Mouse (Mus musculus): ENCODE measurements around the gene Ptpn21.

The Ptpn21 gene

DNA sequence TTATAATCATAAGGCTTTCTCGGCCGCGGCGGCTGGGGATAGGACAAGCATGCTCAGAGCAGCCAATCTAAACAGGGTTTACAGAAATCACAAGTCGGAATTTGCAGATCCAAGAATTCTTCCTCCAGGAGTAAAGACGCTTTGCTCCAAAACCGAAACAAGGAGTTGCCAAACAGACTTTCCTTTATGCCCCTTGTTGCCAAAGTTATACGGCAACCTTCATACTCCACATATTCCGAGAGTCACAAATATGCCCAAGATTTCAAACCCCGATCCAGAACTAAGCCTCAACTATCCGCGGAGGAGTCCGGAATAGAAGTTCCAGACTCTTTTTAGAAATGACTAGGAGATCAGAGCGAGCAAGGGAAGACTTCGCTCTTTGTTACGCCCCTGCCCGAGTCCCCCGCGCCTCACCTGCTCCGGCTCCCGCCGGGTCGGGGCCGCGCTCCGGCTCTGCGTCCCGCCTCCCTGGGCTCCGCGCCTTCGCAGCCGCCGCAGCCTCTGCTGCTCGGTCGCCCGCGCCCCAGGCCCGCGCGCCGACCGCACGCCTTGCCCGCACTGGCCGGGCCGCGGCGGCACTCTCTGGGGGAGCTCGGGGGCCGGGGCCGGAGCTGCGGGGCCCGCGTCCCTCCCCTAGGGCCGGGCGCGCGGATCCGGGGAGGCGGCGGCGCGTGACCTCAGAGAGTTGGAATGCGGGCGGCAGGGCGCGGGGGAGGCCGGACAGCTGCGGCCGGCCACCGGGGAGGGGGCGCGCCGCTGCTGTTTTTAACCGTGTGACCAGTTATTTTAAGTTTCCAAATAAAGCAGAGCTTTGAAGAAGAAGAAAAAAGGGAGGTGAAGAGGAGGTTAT lies at the start of gene Ptpn21:
Ptpn21 (minus strand) TSS at position 455 of the 850 bp plus-strand sequence.
- peak; percentile 70 to 85 for DNase-seq

GRCm38 (mm10) chr12:98784251-98784650 lies 47.0 kb upstream of the Ptpn21 start:
- no peak for DNase-seq

GRCm38 (mm10) chr12:98779148-98779547 lies 41.9 kb upstream of the Ptpn21 start:
- peak; percentile 23 to 53 for DNase-seq

- no peak for DNase-seq
Observed at GRCm38 (mm10) chr12:98777509-98777908, 40.3 kb upstream of the Ptpn21 start.

- no peak for DNase-seq
Observed at GRCm38 (mm10) chr12:98766241-98766640, 29.0 kb upstream of the Ptpn21 start.

GRCm38 (mm10) chr12:98759700-98760099 lies 22.5 kb upstream of the Ptpn21 start:
- no peak for DNase-seq

DNA sequence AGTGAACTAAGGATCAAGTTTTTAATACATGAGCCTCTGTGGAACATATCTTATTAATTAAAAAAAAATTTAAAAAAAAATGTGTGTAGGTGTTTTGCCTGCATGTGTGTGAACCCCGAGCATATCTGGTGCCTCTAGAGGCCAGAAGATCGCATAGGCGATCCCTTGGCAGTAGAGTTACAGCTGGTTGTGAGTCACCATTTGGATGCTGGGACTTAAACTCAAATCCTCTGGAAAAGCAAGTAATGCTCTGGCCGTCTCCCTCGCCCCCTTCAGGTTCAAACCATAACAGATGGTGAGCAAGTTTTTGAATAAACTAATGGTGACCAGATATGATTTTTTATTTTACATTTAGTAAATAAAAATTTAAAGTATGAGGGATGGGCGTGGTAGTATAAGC lies 20.4 kb upstream of the Ptpn21 start:
- no peak for DNase-seq

DNA sequence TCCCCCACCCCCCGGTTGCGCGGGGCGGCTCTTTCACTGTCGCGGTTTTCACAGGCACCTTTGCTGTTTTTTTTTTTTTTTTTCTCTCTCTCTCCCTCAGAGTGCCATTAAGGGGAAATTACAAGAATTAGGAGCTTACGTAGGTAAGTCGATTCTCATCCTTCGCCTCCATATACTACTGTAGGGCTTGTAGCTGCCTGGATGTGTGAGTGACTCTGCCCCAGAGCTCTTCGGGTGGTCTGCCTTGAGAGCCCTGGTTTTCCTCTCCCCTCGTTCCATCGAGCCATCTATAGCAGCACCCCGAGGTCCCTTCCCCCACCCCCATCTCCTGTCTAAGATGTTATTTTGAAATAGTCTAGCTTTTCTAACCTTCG lies 10.2 kb upstream of the Ptpn21 start:
- DNase-seq: peak in 1 of 2 experiments; percentile 19

DNA sequence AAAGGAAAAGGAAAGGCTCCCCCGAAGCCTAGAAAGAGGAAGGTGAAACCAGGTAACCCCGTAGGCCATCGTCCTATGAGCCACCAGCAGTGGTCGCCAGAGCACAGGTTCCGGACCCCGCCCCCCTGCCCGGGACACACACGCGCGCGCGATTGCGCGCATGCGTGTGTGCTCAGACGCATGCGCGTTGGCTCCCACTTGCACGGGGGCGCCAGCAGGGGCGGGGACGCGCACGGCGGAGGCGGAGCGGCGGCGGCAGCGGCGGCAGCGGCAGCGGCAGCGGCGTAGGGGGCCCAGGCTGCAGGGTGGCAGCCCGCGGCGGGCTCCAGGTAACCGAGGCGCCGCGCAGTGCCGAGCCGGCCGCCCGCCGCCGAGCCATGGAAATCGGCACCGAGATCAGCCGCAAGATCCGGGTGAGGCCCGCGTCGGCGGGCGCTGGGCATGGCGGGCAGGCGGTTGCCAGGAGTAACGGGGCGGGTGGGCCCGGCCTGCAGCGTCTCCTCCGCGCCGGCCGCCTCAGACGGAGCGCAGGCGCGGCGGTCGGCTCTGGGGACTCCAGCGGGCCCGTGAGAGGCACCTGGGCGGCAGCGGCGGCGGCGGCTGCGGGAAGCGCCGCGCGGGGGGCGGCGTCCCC lies 9.7 kb upstream of the Ptpn21 start, which contains the start of gene Zc3h14:
Zc3h14 (plus strand) TSS at position 219 of the 634 bp plus-strand sequence.
- peak; percentile 94 to 98 for DNase-seq

GRCm38 (mm10) chr12:98746131-98746530 lies 8.9 kb upstream of the Ptpn21 start:
- DNase-seq: peak; percentile 74 to 81

GRCm38 (mm10) chr12:98745626-98746025 lies 8.4 kb upstream of the Ptpn21 start:
- DNase-seq: no peak

DNA sequence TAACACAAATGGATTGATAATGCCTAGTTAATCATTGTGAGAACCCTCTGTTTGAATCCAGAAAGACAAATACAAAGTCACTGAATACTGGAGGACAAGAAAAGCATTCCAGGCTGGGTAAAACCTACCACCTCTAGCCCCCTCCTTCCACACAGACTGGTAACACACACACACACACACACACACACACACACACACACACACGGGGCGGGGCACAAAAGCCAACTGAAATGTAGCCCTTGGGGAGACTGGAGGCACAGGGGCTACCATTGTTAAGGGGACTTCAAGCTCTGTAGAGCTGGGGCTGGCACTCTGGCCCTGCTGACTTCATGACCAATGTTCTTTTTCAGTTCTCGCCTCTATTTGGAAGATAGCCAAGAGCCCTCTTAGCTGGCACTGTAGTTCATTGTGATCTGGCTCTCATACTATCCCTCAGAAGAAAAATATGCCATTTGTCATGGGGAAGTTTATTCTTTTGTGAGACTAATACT lies 3.9 kb upstream of the Ptpn21 start:
- DNase-seq: peak in 1 of 2 experiments; percentile 33

- DNase-seq: peak in 1 of 2 experiments; percentile 27
Observed at GRCm38 (mm10) chr12:98737801-98738350, 671 bp upstream of the Ptpn21 start.

GRCm38 (mm10) chr12:98734880-98735801 lies 2.1 kb downstream of the Ptpn21 start:
- peak in 1 of 2 experiments; percentile 20 for DNase-seq

- DNase-seq: peak; percentile 87 to 91
Observed at GRCm38 (mm10) chr12:98734246-98734879, 2.8 kb downstream of the Ptpn21 start.

DNA sequence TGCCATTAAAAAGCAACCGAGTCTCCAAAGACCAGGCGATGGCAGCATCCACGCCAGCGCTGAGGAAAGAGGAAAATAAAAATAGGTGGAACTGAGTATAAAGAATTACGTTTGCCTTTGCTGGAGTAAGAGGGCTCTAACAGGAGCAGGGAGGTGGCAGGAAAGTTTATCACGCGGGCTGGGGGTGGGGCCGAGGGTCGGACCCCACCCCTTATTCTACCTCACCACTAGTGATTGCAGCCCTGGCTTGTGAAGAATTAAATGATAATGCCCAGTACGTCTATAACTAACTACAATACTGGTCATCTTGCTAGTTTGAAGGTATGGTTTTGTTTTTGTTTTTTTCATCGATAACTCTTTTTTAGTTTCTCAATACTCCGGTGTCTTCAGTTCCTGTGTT lies 3.4 kb downstream of the Ptpn21 start:
- DNase-seq: no peak

- no peak for DNase-seq
Observed at GRCm38 (mm10) chr12:98733165-98733564, 4.0 kb downstream of the Ptpn21 start.

DNA sequence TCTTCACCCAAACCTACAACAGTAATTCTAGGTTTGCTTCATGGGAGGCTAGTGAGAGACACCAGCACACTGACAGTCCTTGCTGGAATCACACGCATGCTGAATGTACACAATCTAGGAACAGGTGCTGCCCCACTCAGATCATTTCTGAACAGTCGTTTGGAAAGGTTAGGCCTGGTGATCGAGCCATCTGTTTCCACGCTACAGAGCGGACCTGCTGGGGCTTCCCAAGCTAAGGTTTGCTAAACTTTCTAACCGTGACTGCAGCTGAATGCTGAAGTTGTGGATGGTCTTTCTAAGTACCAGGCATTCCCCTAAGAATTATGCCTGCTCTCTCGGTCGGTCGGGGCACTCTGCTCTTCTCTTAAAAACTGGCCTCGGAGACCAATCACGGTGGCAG lies 6.5 kb downstream of the Ptpn21 start:
- no peak for DNase-seq

DNA sequence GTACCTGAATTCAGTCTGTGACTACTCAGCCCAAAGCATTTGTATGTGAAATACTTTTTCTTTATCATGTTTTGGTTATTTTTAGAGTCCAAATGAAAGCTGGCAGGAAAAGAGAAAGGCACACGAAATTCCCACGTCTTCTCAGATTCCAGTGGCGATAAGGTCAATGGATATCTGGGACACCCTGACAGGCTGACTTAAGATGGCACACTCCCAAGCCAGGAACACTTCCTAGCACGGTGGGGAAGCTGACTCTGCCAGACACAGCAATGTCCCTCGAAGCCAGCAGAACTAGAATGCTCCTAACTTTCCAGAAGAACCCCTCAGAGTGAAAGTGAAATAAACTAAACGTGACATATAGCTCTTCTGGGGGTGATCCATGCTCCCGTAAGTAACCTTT lies 10.0 kb downstream of the Ptpn21 start:
- peak; percentile 41 to 53 for DNase-seq

DNA sequence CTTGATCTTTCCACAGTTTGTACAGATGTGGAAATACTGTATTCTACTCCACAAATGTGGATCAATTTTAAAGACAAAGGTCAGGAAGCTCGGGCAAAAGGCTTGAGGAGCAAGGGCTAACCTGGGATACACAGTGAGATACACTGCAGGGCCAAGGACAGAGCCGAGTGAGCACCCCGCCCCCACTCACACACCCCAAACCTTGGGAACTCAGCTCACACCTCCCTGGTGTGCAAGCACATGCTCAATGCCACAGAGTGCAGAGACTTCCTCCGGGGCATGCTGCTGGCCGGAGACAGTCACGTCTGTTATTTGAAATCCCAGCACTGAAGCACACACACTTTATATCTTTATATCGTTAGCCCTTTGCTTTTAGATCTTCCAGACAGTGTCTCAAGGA lies 11.1 kb downstream of the Ptpn21 start:
- no peak for DNase-seq

DNA sequence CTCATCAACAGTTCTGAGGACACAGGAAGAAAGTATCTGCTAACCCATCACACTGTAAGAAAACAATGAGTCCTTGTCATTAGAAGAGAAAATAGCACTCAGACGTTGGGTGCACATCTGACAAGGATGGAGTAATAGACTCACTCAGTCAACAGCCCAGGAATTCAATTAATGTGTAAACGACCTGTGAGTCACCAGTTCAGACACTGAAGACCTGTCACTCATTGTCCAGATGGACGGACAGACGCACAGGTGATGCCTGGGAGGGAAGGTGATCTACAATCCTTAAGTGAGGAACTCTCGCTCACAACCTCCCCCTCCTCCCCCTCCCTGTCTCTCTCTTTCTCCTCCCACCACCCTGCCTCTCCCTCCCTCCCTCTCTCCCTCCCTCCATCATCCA lies 12.2 kb downstream of the Ptpn21 start:
- DNase-seq: peak; percentile 20 to 52

DNA sequence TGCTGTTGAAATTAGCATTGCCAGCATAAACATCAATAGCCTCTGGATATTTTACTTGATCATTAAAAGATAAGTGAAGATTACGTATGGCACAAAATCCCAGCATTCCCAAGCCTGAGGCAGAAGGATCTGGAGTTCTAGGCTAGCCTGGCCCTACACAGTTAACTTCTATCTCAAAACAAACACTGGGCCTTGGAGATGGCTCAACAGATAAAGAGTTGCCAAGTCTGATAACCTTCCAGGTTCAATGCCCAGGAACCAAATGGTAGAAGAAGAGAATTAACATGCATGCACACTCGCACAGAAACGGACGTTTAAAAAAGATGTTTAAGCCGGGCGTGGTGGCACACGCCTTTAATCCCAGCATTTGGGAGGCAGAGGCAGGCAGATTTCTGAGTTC lies 13.0 kb downstream of the Ptpn21 start:
- no peak for DNase-seq
